Mouse (Mus musculus): ENCODE data around the gene Vps53.
"Not testable (repeated sequence)": the region's sequence is repeated elsewhere in the genome, so short reads cannot be mapped to it uniquely, and the experiment has no call there.

Vps53 gene

GRCm38 (mm10) chr11:76179495-76180145 lies at the start of gene Vps53, which contains the start of gene Fam57a:
Gene Vps53, minus strand, starts transcription at chr11:76179647.
Gene Fam57a, plus strand, starts transcription at chr11:76179671.
- peak; percentile 39 for DNase-seq (ENCODE audit: low spot score)

GRCm38 (mm10) chr11:76225051-76225450 lies 45.6 kb upstream of the Vps53 start:
- no peak for DNase-seq (ENCODE audit: low spot score)

GRCm38 (mm10) chr11:76224631-76225030 lies 45.2 kb upstream of the Vps53 start:
- DNase-seq (ENCODE audit: low spot score), result no peak

- DNase-seq (ENCODE audit: low spot score), result peak; percentile 90
Measured at GRCm38 (mm10) chr11:76217390-76217800, 37.9 kb upstream of the Vps53 start, which contains the start of the genes Dbil5 and Gemin4. Gene Dbil5, plus strand, starts transcription at chr11:76217608. Gene Gemin4, minus strand, starts transcription at chr11:76217664.

GRCm38 (mm10) chr11:76216681-76217389 lies 37.4 kb upstream of the Vps53 start:
- DNase-seq (ENCODE audit: low spot score), result no peak

GRCm38 (mm10) chr11:76216049-76216540 lies 36.6 kb upstream of the Vps53 start:
- DNase-seq (ENCODE audit: low spot score), result no peak

GRCm38 (mm10) chr11:76215011-76215410 lies 35.6 kb upstream of the Vps53 start:
- no peak for DNase-seq (ENCODE audit: low spot score)

GRCm38 (mm10) chr11:76213841-76214240 lies 34.4 kb upstream of the Vps53 start:
- no peak for DNase-seq (ENCODE audit: low spot score)

GRCm38 (mm10) chr11:76211595-76211994 lies 32.1 kb upstream of the Vps53 start:
- not testable (repeated sequence) for DNase-seq (ENCODE audit: low spot score)

- DNase-seq (ENCODE audit: low spot score), result no peak
Measured at GRCm38 (mm10) chr11:76210228-76210985, 31.0 kb upstream of the Vps53 start.

GRCm38 (mm10) chr11:76206793-76207192 lies 27.3 kb upstream of the Vps53 start:
- no peak for DNase-seq (ENCODE audit: low spot score)

GRCm38 (mm10) chr11:76201761-76202674 lies 22.6 kb upstream of the Vps53 start:
- DNase-seq (ENCODE audit: low spot score), result peak; percentile 40

GRCm38 (mm10) chr11:76196977-76197469 lies 17.6 kb upstream of the Vps53 start:
- DNase-seq (ENCODE audit: low spot score), result no peak

- no peak for DNase-seq (ENCODE audit: low spot score)
Measured at GRCm38 (mm10) chr11:76196275-76196976, 17.0 kb upstream of the Vps53 start.

- DNase-seq (ENCODE audit: low spot score), result no peak
Measured at GRCm38 (mm10) chr11:76186908-76187307, 7.5 kb upstream of the Vps53 start.

- DNase-seq (ENCODE audit: low spot score), result no peak
Measured at GRCm38 (mm10) chr11:76183745-76184144, 4.3 kb upstream of the Vps53 start.

GRCm38 (mm10) chr11:76180146-76180540 lies 696 bp upstream of the Vps53 start:
- DNase-seq (ENCODE audit: low spot score), result no peak

GRCm38 (mm10) chr11:76178726-76179494 lies 537 bp downstream of the Vps53 start:
- no peak for DNase-seq (ENCODE audit: low spot score)

GRCm38 (mm10) chr11:76170207-76170606 lies 9.2 kb downstream of the Vps53 start:
- DNase-seq (ENCODE audit: low spot score), result no peak

- DNase-seq (ENCODE audit: low spot score), result no peak
Measured at GRCm38 (mm10) chr11:76168976-76169375, 10.5 kb downstream of the Vps53 start.
